Mouse (Mus musculus): Measurements from ENCODE around the gene Pus7l. TPM values are rescaled to one million over a fixed set of nuclear protein-coding genes. Genes with fewer than 3 reads are reported as not detected.
A peak's percentile ranks its signal among the peaks of the same experiment; 100 is the strongest.
"Not testable (repeated sequence)": the region's sequence is repeated elsewhere in the genome, so short reads cannot be mapped to it uniquely, and the experiment has no call there.

Gene Pus7l
- polyA plus RNA-seq, 1 experiment from 2014 or later = 3.6 TPM

GRCm38 (mm10) chr15:94517913-94518491, 25.3 kb downstream of the Pus7l start:
- ATAC-seq = no peak
- CTCF ChIA-PET = no interaction called here

GRCm38 (mm10) chr15:94503451-94504215, 39.7 kb downstream of the Pus7l start:
- no peak for TF ChIP-seq CTCF (IDR thresholded peaks at IDR 0.05)
- ChIA-PET CTCF (interaction anchor here (1.3 to 1.4 kb wide), 2 partner anchors 11 to 38 kb away, joined by 3 read pairs; no protein-coding TSS in a partner anchor), POLR2A (no interaction called here)
- H3K27me3 ChIP-seq = no peaks in the 10 kb centered on the region
- ATAC-seq (peak; percentile 79), DNase-seq (ENCODE audit: low read depth, low spot score) (no peak)
- in situ Hi-C loops (cut with MboI; ENCODE audit: low pct_unique_long_range_greater_than_20kb) = no loop called here

More at GRCm38 (mm10) chr15:94517913-94518491, 25.3 kb downstream of the Pus7l start:
- in situ Hi-C loops (cut with MboI; ENCODE audit: low pct_unique_long_range_greater_than_20kb) = loop anchor here (5.0 kb wide), 1 partner anchor 166 kb away; no protein-coding TSS in a partner anchor
- H3K27me3 ChIP-seq = no peaks in the 10 kb centered on the region
- no peak for TF ChIP-seq CTCF (IDR thresholded peaks at IDR 0.05)
- POLR2A ChIA-PET = no interaction called here
- no peak for DNase-seq (ENCODE audit: low read depth, low spot score)

GRCm38 (mm10) chr15:94499260-94499659, 44.1 kb downstream of the Pus7l start:
- DNase-seq (ENCODE audit: low read depth, low spot score) (no peak), ATAC-seq (no peak)
- H3K27me3 ChIP-seq = no peaks in the 10 kb centered on the region
- in situ Hi-C loops (cut with MboI; ENCODE audit: low pct_unique_long_range_greater_than_20kb) = no loop called here
- CTCF ChIA-PET = no interaction called here
- TF ChIP-seq CTCF (IDR thresholded peaks at IDR 0.05) = no peak
- POLR2A ChIA-PET = no interaction called here

GRCm38 (mm10) chr15:94495936-94496335, 47.4 kb downstream of the Pus7l start:
- in situ Hi-C loops (cut with MboI; ENCODE audit: low pct_unique_long_range_greater_than_20kb) = no loop called here
- no peaks in the 10 kb centered on the region for H3K27me3 ChIP-seq
- DNase-seq (ENCODE audit: low read depth, low spot score) (no peak), ATAC-seq (no peak)
- POLR2A ChIA-PET = no interaction called here
- CTCF ChIA-PET = no interaction called here
- peak; percentile 24 for TF ChIP-seq CTCF (IDR thresholded peaks at IDR 0.05)

- POLR2A ChIA-PET = no interaction called here
These were observed 48.9 kb downstream of the Pus7l start for GRCm38 (mm10) chr15:94494445-94494844.

GRCm38 (mm10) chr15:94489433-94489832, 53.9 kb downstream of the Pus7l start:
- no peaks in the 10 kb centered on the region for H3K27me3 ChIP-seq
- in situ Hi-C loops (cut with MboI; ENCODE audit: low pct_unique_long_range_greater_than_20kb) = no loop called here
- no peak for TF ChIP-seq CTCF (IDR thresholded peaks at IDR 0.05)
- CTCF ChIA-PET = no interaction called here
- DNase-seq (ENCODE audit: low read depth, low spot score) = no peak
- no peak for ATAC-seq
- POLR2A ChIA-PET = no interaction called here

More at GRCm38 (mm10) chr15:94494445-94494844, 48.9 kb downstream of the Pus7l start:
- in situ Hi-C loops (cut with MboI; ENCODE audit: low pct_unique_long_range_greater_than_20kb) = no loop called here
- H3K27me3 ChIP-seq = no peaks in the 10 kb centered on the region
- DNase-seq (ENCODE audit: low read depth, low spot score) (no peak), ATAC-seq (no peak)
- peak; percentile 57 for TF ChIP-seq CTCF (IDR thresholded peaks at IDR 0.05)
- CTCF ChIA-PET = no interaction called here

- DNase-seq (ENCODE audit: low read depth, low spot score); in situ Hi-C loops (cut with MboI; ENCODE audit: low pct_unique_long_range_greater_than_20kb); ATAC-seq; CTCF ChIA-PET; H3K27me3 ChIP-seq; POLR2A ChIA-PET: not testable (repeated sequence)
These were observed 55.3 kb downstream of the Pus7l start for GRCm38 (mm10) chr15:94488028-94488427.

GRCm38 (mm10) chr15:94482555-94482954, 60.8 kb downstream of the Pus7l start:
- no peak for TF ChIP-seq CTCF (IDR thresholded peaks at IDR 0.05)
- in situ Hi-C loops (cut with MboI; ENCODE audit: low pct_unique_long_range_greater_than_20kb) = no loop called here
- H3K27me3 ChIP-seq = no peaks in the 10 kb centered on the region
- ChIA-PET CTCF (interaction anchor here (1.3 kb wide), 1 partner anchor 17 kb away, joined by 3 read pairs; no protein-coding TSS in a partner anchor), POLR2A (no interaction called here)
- DNase-seq (ENCODE audit: low read depth, low spot score) (no peak), ATAC-seq (no peak)

- POLR2A ChIA-PET = no interaction called here
- no peaks in the 10 kb centered on the region for H3K27me3 ChIP-seq
- DNase-seq (ENCODE audit: low read depth, low spot score) (no peak), ATAC-seq (no peak)
- in situ Hi-C loops (cut with MboI; ENCODE audit: low pct_unique_long_range_greater_than_20kb) = no loop called here
- no peak for TF ChIP-seq CTCF (IDR thresholded peaks at IDR 0.05)
- CTCF ChIA-PET = interaction anchor here (0.9 kb wide), 1 partner anchor 75 kb away, joined by 3 read pairs; no protein-coding TSS in a partner anchor
These were observed 62.6 kb downstream of the Pus7l start for GRCm38 (mm10) chr15:94480792-94481191.

- DNase-seq (ENCODE audit: low read depth, low spot score) (no peak), ATAC-seq (no peak)
- CTCF ChIA-PET = interaction anchor here (0.9 kb wide), 1 partner anchor 74 kb away, joined by 3 read pairs; no protein-coding TSS in a partner anchor
- in situ Hi-C loops (cut with MboI; ENCODE audit: low pct_unique_long_range_greater_than_20kb) = no loop called here
- TF ChIP-seq CTCF (IDR thresholded peaks at IDR 0.05) = no peak
- H3K27me3 ChIP-seq = no peaks in the 10 kb centered on the region
- POLR2A ChIA-PET = no interaction called here
These were observed 63.1 kb downstream of the Pus7l start for GRCm38 (mm10) chr15:94480248-94480647.

- H3K27me3 ChIP-seq = no peaks in the 10 kb centered on the region
- ChIA-PET CTCF (interaction anchor here (0.9 kb wide), 1 partner anchor 74 kb away, joined by 3 read pairs; no protein-coding TSS in a partner anchor), POLR2A (no interaction called here)
- no peak for TF ChIP-seq CTCF (IDR thresholded peaks at IDR 0.05)
- in situ Hi-C loops (cut with MboI; ENCODE audit: low pct_unique_long_range_greater_than_20kb) = no loop called here
- no peak for ATAC-seq
- DNase-seq (ENCODE audit: low read depth, low spot score) = no peak
These were observed 63.7 kb downstream of the Pus7l start for GRCm38 (mm10) chr15:94479513-94480136.
